Mouse (Mus musculus): ENCODE data around the gene Fadd.

DNA sequence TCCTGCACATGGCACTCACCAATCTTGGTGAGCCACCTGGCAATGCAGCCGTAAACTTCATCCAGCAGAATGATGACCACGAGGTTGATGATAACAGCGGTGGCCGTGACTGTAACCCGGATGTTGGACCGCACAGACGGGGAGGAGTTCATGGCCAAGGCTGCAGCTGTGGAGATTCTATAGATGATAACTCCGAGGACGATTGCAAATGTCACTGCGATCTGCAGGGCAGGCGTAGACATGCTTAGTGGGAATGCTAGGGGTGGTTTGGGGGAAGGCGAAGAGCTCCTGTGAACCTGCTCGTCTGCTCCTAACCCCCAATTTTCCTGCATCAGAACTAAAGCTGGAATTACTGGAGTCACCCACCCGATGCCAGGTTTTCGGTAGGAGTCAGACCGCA is 29.3 kb upstream of the Fadd start:
- TF ChIP-seq CTCF (conservative IDR thresholded peaks at IDR 0.05; ENCODE audit: low read length) (no peak), NANOG (IDR thresholded peaks at IDR 0.05; ENCODE audit: borderline replicate concordance, low read length) (no peak), POU5F1 (IDR thresholded peaks at IDR 0.05; ENCODE audit: borderline replicate concordance, low read length) (no peak)

Measured in E14TG2a.4 (cell line).